Mouse (Mus musculus) kidney, embryonic 16.5 days (tissue): Measurements from ENCODE around the gene Gm11541. TPM values are rescaled to one million over a fixed set of nuclear protein-coding genes. Genes with fewer than 3 reads are reported as not detected.
A peak's percentile ranks its signal among the peaks of the same experiment; 100 is the strongest.

Source experiments
- ATAC-seq: fragments of 200-750 bp; cut with Nextera tagmentation; 2 replicates; pipeline ENCODE4 v1.8.0; 2017; ENCODE audit warnings: moderate TSS enrichment; ENCODE audit not compliant: low FRiP score, low TSS enrichment
- H3K27ac ChIP-seq: fragments of 300-500 bp; sonication (generic); 2 replicates; pipeline ENCODE4 v1.5.1; 2014; ENCODE audit warnings: low read length
- H3K27me3 ChIP-seq: fragments of 300-500 bp; sonication (generic); 2 replicates; pipeline ENCODE4 v1.6.1; 2014; ENCODE audit warnings: low read length, control low read depth, mixed read lengths; ENCODE audit not compliant: insufficient read depth
- H3K36me3 ChIP-seq: fragments of 300-500 bp; sonication (generic); 2 replicates; pipeline ENCODE4 v1.6.1; 2014; ENCODE audit warnings: low read length, control low read depth, mixed read lengths; ENCODE audit not compliant: insufficient read depth
- H3K4me1 ChIP-seq: fragments of 300-500 bp; sonication (generic); 2 replicates; pipeline ENCODE4 v1.6.1; 2014; ENCODE audit warnings: low read length, control low read depth, mixed read lengths; ENCODE audit not compliant: insufficient read depth
- H3K4me2 ChIP-seq: fragments of 300-500 bp; sonication (generic); replicated peaks from 2 replicates; pipeline ENCODE4 v1.6.1; 2014; ENCODE audit warnings: low read depth, low read length
- H3K4me3 ChIP-seq: fragments of 300-500 bp; sonication (generic); 2 replicates; pipeline ENCODE4 v1.5.1; 2014; ENCODE audit warnings: mild to moderate bottlenecking, low read length
- H3K9ac ChIP-seq: fragments of 300-500 bp; sonication (generic); replicated peaks from 2 replicates; pipeline ENCODE4 v1.6.1; 2014; ENCODE audit warnings: low read length
- H3K9me3 ChIP-seq: fragments of 300-500 bp; sonication (generic); 2 replicates; pipeline ENCODE4 v1.6.1; 2016; ENCODE audit warnings: low read length, control low read depth
- WGBS: fragments of 180-500 bp; shearing (Covaris S2); extraction: QIAGEN DNeasy Blood & Tissue Kit; methylation state at CpG from one replicate; pipeline ENCODE4 v1.1.7; 2014; 5-methylcytosine and 5-hydroxymethylcytosine counted together
- polyA plus RNA-seq: library from polyadenylated mRNA; unstranded; fragments of >200 nt; fragmentation: Nextera tagmentation; extraction: Ambion mirVana; gene quantifications from 2 replicates; pipeline ENCODE4 v1.2.1, GENCODE M21; 2015

The Gm11541 gene
- polyA plus RNA-seq, 1 experiment from 2014 or later: 1.2 TPM

GRCm38 (mm10) chr11:94719216-94719615 lies 14.9 kb upstream of the Gm11541 start:
- Histone ChIP-seq H3K36me3 (no peaks in the 10 kb centered on the region), H3K4me3 (no peak overlapping the region), H3K9ac (no peak overlapping the region), H3K27ac (no peak overlapping the region), H3K9me3 (no peaks in the 10 kb centered on the region), H3K4me2 (no peak overlapping the region), H3K27me3 (0 out of 2 replicates have a peak, but pooled peaks cover under 1% of the 10 kb centered on the region), H3K4me1 (0 out of 2 replicates have a peak, but pooled peaks cover 6% of the 10 kb centered on the region)
- ATAC-seq: no peak
- 77% methylated on average over 2 of the region's 2 CpGs for WGBS

- Histone ChIP-seq H3K36me3 (no peaks in the 10 kb centered on the region), H3K9ac (no peak overlapping the region), H3K27ac (no peak overlapping the region), H3K4me3 (no peak overlapping the region), H3K27me3 (0 out of 2 replicates have a peak, but pooled peaks cover 3% of the 10 kb centered on the region), H3K9me3 (no peaks in the 10 kb centered on the region), H3K4me2 (no peak overlapping the region), H3K4me1 (0 out of 2 replicates have a peak, but pooled peaks cover 6% of the 10 kb centered on the region)
- 87% methylated on average over 7 of the region's 7 CpGs for WGBS
- no peak for ATAC-seq
Observed at GRCm38 (mm10) chr11:94718113-94718909, 14.0 kb upstream of the Gm11541 start.

DNA sequence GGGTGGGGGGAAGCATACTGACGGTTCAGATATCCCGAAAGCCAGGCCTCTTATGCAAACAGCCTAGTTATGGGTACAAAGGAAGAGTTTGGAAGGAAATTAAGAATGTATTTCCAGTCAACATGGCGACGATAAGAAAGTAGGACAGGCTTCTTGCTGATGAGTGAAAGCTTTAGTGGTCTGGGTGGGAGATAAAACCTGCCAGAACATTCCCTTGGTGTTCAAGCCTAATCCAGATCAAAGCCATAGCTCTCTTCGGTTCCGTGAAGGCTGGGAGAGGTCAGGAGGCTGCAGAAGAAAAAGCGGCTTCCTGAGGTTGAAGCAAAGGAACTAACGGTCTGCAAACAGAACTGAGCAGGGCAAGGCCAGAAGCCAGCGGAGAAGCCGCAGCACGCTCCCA lies 12.9 kb upstream of the Gm11541 start:
- H3K9me3 ChIP-seq: no peaks in the 10 kb centered on the region
- 25% methylated on average over 11 of the region's 11 CpGs for WGBS
- H3K27me3 ChIP-seq: 0 out of 2 replicates have a peak, but pooled peaks cover 3% of the 10 kb centered on the region
- no peaks in the 10 kb centered on the region for H3K36me3 ChIP-seq
- H3K27ac ChIP-seq: peak overlapping the region; percentile 47; the same call in 1 of the 2 replicates
- ATAC-seq: no peak
- H3K4me3 ChIP-seq: no peak overlapping the region
- peak overlapping the region; percentile 27 for H3K4me2 ChIP-seq
- 0 out of 2 replicates have a peak overlapping the region, but pooled peaks have one; percentile 17 for H3K9ac ChIP-seq
- 0 out of 2 replicates have a peak, but pooled peaks cover 6% of the 10 kb centered on the region for H3K4me1 ChIP-seq

GRCm38 (mm10) chr11:94716754-94717153 lies 12.5 kb upstream of the Gm11541 start:
- WGBS: 7% methylated on average over 9 of the region's 9 CpGs
- H3K4me3 ChIP-seq: no peak overlapping the region
- peak overlapping the region; percentile 27; the same call in 1 of the 2 replicates for H3K4me2 ChIP-seq
- H3K27me3 ChIP-seq: 0 out of 2 replicates have a peak, but pooled peaks cover 3% of the 10 kb centered on the region
- no peak overlapping the region for H3K9ac ChIP-seq
- no peaks in the 10 kb centered on the region for H3K9me3 ChIP-seq
- ATAC-seq: peak; percentile 81
- no peak overlapping the region for H3K27ac ChIP-seq
- H3K36me3 ChIP-seq: no peaks in the 10 kb centered on the region
- H3K4me1 ChIP-seq: 0 out of 2 replicates have a peak, but pooled peaks cover 6% of the 10 kb centered on the region

DNA sequence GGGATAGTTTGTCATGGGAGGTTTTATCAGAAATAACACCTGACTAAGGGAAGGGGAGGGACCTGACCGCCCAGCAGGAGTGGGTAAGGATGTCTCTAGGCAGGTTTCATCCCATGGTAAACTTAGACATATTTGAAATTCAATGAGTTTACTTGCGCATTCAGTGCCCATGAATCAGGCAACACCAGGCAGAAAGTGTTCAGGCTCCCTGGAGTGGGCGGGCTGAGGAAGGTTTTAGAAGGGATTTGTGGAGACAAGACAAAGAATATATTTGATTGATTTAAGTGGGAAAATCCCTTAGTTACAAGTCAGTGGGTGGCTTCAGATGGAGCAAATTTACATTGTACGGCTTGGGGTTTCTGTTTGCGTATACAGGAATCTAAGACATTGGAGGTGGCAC lies 11.3 kb upstream of the Gm11541 start:
- no peak overlapping the region for H3K4me2 ChIP-seq
- 87% methylated on average over 5 of the region's 5 CpGs for WGBS
- ATAC-seq: no peak

GRCm38 (mm10) chr11:94713246-94713860 lies 9.1 kb upstream of the Gm11541 start:
- Histone ChIP-seq H3K9me3 (no peaks in the 10 kb centered on the region), H3K4me2 (no peak overlapping the region; the same call in 1 of the 2 replicates), H3K27me3 (0 out of 2 replicates have a peak, but pooled peaks cover 3% of the 10 kb centered on the region), H3K27ac (peak overlapping the region; percentile 63), H3K36me3 (no peaks in the 10 kb centered on the region), H3K9ac (no peak overlapping the region), H3K4me1 (0 out of 2 replicates have a peak, but pooled peaks cover 6% of the 10 kb centered on the region), H3K4me3 (no peak overlapping the region)
- ATAC-seq: peak; percentile 55; the same call in 1 of the 2 replicates
- 42% methylated on average over 11 of the region's 11 CpGs for WGBS

More for the DNA sequence above, 11.3 kb upstream of the Gm11541 start:
- Histone ChIP-seq H3K27me3 (0 out of 2 replicates have a peak, but pooled peaks cover 3% of the 10 kb centered on the region), H3K4me3 (no peak overlapping the region), H3K36me3 (no peaks in the 10 kb centered on the region), H3K4me1 (0 out of 2 replicates have a peak, but pooled peaks cover 6% of the 10 kb centered on the region), H3K27ac (no peak overlapping the region), H3K9me3 (no peaks in the 10 kb centered on the region), H3K9ac (no peak overlapping the region)

GRCm38 (mm10) chr11:94704020-94704419 lies 279 bp downstream of the Gm11541 start:
- no peaks in the 10 kb centered on the region for H3K36me3 ChIP-seq
- no peaks in the 10 kb centered on the region; the same call in 1 of the 2 replicates for H3K27me3 ChIP-seq
- peak overlapping the region; percentile 48; the same call in 1 of the 2 replicates for H3K27ac ChIP-seq
- no peak overlapping the region for H3K4me3 ChIP-seq
- WGBS: 55% methylated on average over 7 of the region's 7 CpGs
- H3K9ac ChIP-seq: no peak overlapping the region
- no peaks in the 10 kb centered on the region for H3K9me3 ChIP-seq
- no peak overlapping the region for H3K4me2 ChIP-seq
- peaks cover 6% of the 10 kb centered on the region; the same call in 1 of the 2 replicates for H3K4me1 ChIP-seq
- ATAC-seq: no peak

DNA sequence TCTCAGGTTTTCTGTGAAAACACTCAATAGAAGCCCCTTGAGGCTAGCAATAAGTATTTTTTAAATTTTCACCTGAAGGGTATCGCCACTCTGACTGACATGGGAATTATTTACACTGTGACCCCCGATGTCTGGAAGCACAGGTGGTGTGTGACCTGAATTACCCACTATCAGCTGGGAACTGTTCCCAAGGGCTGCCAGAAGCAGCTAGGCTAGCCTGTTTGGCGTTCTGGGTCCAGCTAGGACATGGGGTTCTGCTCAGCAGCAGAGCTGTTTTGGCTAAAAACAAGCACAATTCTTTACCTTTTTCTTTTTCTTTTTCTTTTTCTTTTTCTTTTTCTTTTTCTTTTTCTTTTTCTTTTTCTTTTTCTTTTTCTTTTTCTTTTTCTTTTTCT lies 2.1 kb downstream of the Gm11541 start:
- no peak overlapping the region for H3K4me3 ChIP-seq
- 48% methylated on average over 3 of the region's 3 CpGs for WGBS
- H3K9me3 ChIP-seq: no peaks in the 10 kb centered on the region
- no peak overlapping the region for H3K9ac ChIP-seq
- peaks cover 2% of the 10 kb centered on the region; the same call in 1 of the 2 replicates for H3K27me3 ChIP-seq
- peaks cover 6% of the 10 kb centered on the region; the same call in 1 of the 2 replicates for H3K4me1 ChIP-seq
- no peaks in the 10 kb centered on the region for H3K36me3 ChIP-seq
- no peak for ATAC-seq
- peak overlapping the region; percentile 45; the same call in 1 of the 2 replicates for H3K4me2 ChIP-seq
- H3K27ac ChIP-seq: no peak overlapping the region

DNA sequence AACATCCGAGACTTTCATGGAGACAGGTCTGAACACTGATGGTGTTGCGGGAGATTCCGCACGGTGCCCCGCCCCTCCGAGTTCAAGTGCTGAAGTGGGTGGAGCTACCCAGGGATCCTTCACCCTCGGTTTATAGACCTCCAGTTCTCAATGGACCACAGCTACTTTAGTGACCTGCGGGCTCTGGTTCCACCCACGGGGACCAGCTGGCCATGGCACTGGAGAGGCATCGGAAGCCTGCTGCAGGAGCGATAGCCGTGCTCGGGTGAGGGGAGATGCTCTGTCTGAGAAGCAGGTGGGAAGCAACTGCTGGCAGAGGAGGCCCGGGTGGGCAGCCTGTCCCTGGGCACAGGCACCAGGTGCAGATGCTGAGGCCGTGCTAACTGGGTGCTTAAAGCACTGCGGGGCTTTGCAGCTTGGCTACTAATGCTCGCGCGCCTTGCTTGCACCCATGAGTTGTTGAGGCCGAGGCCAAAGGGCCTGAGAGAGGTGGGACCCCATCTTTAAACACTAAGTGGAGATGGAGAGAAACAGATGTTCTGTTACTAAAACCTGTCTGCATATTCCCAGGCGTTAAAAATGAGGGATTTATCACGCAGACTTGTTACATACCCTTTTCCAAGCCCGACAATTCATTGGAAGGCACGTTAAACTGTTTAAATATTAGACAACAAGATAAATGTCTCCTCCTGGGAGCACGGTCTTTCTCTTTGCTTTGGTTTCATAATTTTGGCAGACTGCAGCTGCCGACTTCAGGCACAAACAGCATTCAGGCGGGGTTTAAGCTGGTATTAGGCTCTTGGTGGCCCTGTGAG lies 2.7 kb downstream of the Gm11541 start:
- ATAC-seq: 0 out of 2 replicates have a peak, but pooled peaks have one; percentile 55
- H3K4me3 ChIP-seq: peak overlapping the region; percentile 16; the same call in 1 of the 2 replicates
- no peak overlapping the region for H3K27ac ChIP-seq
- peaks cover 6% of the 10 kb centered on the region; the same call in 1 of the 2 replicates for H3K4me1 ChIP-seq
- H3K9me3 ChIP-seq: no peaks in the 10 kb centered on the region
- H3K4me2 ChIP-seq: peak overlapping the region; percentile 45
- H3K27me3 ChIP-seq: peaks cover 3% of the 10 kb centered on the region; the same call in 1 of the 2 replicates
- 36% methylated on average over 27 of the region's 27 CpGs for WGBS
- 0 out of 2 replicates have a peak overlapping the region, but pooled peaks have one; percentile 20 for H3K9ac ChIP-seq
- H3K36me3 ChIP-seq: no peaks in the 10 kb centered on the region
